Mouse (Mus musculus) C2C12 (cell line): ENCODE measurements around the gene Iqsec2.

Experiments
- CEBPB ChIP-seq: IDR thresholded peaks from one replicate; pipeline ENCODE4 v1.6.1; 2011; ENCODE audit warnings: low read depth, mild to moderate bottlenecking, control low read depth, moderate library complexity
- CTCF ChIP-seq: IDR thresholded peaks from one replicate; pipeline ENCODE4 v1.5.1; 2011; ENCODE audit not compliant: control insufficient read depth, insufficient read depth, insufficient read length
- MYOD1 ChIP-seq: IDR thresholded peaks from one replicate; pipeline ENCODE4 v1.6.1; 2011; ENCODE audit warnings: low read depth; ENCODE audit not compliant: control insufficient read depth, insufficient read length
- USF1 ChIP-seq: IDR thresholded peaks from one replicate; pipeline ENCODE4 v1.6.1; 2011; ENCODE audit warnings: low read depth, mild to moderate bottlenecking, control low read depth, moderate library complexity

GRCm38 (mm10) chrX:152203247-152203646, 59.2 kb downstream of the Iqsec2 start:
- TF ChIP-seq USF1: no peak
- no peak for TF ChIP-seq CEBPB
- TF ChIP-seq MYOD1: no peak
- no peak for TF ChIP-seq CTCF
